Mouse (Mus musculus) lung, embryonic 15.5 days (tissue): Measurements from ENCODE around the gene Rtn2. TPM values are rescaled to one million over a fixed set of nuclear protein-coding genes. Genes with fewer than 3 reads are reported as not detected.
A peak's percentile ranks its signal among the peaks of the same experiment; 100 is the strongest.

Experiments
- ATAC-seq: fragments of 200-750 bp; cut with Nextera tagmentation; 2 replicates; pipeline ENCODE4 v1.8.0; 2017; ENCODE audit warnings: moderate number of reproducible peaks, borderline replicate concordance; ENCODE audit not compliant: low FRiP score, low TSS enrichment; ENCODE audit errors: extremely low read depth
- H3K27ac ChIP-seq: fragments of 300-500 bp; sonication (generic); 2 replicates; pipeline ENCODE4 v1.5.1; 2015; ENCODE audit warnings: moderate library complexity, mild to moderate bottlenecking, inconsistent platforms
- H3K27me3 ChIP-seq: fragments of 300-500 bp; sonication (generic); 2 replicates; pipeline ENCODE4 v1.6.1; 2015; ENCODE audit warnings: inconsistent platforms
- H3K36me3 ChIP-seq: fragments of 300-500 bp; sonication (generic); 2 replicates; pipeline ENCODE4 v1.6.1; 2015; ENCODE audit warnings: inconsistent platforms
- H3K4me1 ChIP-seq: fragments of 300-500 bp; sonication (generic); 2 replicates; pipeline ENCODE4 v1.6.1; 2015; ENCODE audit warnings: inconsistent platforms
- H3K4me2 ChIP-seq: fragments of 300-500 bp; sonication (generic); 2 replicates; pipeline ENCODE4 v1.6.1; 2015; ENCODE audit warnings: inconsistent platforms, mild to moderate bottlenecking, moderate library complexity
- H3K4me3 ChIP-seq: fragments of 300-500 bp; sonication (generic); 2 replicates; pipeline ENCODE4 v1.5.1; 2015; ENCODE audit warnings: mild to moderate bottlenecking, inconsistent platforms
- H3K9ac ChIP-seq: fragments of 300-500 bp; sonication (generic); 2 replicates; pipeline ENCODE4 v1.6.1; 2015; ENCODE audit warnings: inconsistent platforms
- H3K9me3 ChIP-seq: fragments of 300-500 bp; sonication (generic); 2 replicates; pipeline ENCODE4 v1.6.1; 2016; ENCODE audit warnings: inconsistent platforms
- WGBS: fragments of 180-500 bp; shearing (Covaris S2); methylation state at CpG from one replicate; pipeline ENCODE4 v1.1.7; 2015; 5-methylcytosine and 5-hydroxymethylcytosine counted together
- polyA plus RNA-seq: library from polyadenylated mRNA; unstranded; fragments of >200 nt; fragmentation: Nextera tagmentation; extraction: Ambion mirVana; gene quantifications from 2 replicates; pipeline ENCODE4 v1.2.1, GENCODE M21; 2015

The Rtn2 gene
- polyA plus RNA-seq, 1 experiment from 2014 or later: 11.4 TPM

GRCm38 (mm10) chr7:19284763-19285162 lies 2.3 kb downstream of the Rtn2 start:
- H3K9me3 ChIP-seq: no peaks in the 10 kb centered on the region
- 21% methylated on average over 4 of the region's 4 CpGs for WGBS
- ATAC-seq: no peak
- H3K4me3 ChIP-seq: no peak overlapping the region
- H3K9ac ChIP-seq: no peak overlapping the region
- peaks cover 14% of the 10 kb centered on the region for H3K4me1 ChIP-seq
- H3K27ac ChIP-seq: no peak overlapping the region
- H3K27me3 ChIP-seq: peaks cover 48% of the 10 kb centered on the region
- no peak overlapping the region for H3K4me2 ChIP-seq
- no peaks in the 10 kb centered on the region for H3K36me3 ChIP-seq

DNA sequence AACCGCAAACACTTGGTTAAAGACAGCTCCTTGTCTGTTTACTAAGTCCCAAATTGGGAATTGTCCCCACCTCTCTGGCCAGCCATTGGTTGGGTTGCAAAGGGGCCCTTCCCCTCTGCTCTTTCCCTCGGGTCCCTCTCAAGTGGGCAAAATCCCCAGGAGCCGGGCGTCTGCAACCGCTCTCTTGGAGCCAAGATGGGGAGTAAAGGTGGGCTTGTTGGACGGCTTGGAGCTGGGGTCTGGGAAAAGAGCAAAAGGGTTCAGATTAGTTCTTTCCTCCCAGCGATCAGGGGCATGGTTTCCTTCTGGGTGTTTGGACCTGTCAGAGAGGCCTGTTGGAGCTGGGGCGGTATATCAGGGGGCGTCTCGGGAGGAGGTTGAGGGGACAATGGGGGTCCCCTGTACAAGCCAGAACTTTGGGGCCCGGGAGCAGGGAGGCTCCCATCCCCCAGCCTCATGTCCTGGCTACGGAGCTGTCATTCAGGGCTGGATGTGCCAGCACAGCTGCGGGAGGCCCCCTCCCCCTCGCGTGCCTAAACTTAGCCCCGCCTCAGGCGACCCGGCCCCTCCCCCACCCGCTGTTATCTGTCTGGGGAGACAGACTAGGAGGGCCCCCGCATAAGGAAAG lies 8.7 kb downstream of the Rtn2 start:
- Histone ChIP-seq H3K4me2 (peak overlapping the region; percentile 57), H3K27me3 (no peaks in the 10 kb centered on the region), H3K36me3 (no peaks in the 10 kb centered on the region), H3K4me3 (peak overlapping the region; percentile 41), H3K9me3 (no peaks in the 10 kb centered on the region), H3K27ac (0 out of 2 replicates have a peak overlapping the region, but pooled peaks have one; percentile 5), H3K4me1 (peaks cover 19% of the 10 kb centered on the region), H3K9ac (0 out of 2 replicates have a peak overlapping the region, but pooled peaks have one; percentile 8)
- under 1% methylated on average over 20 of the region's 20 CpGs for WGBS
- peak; percentile 52 for ATAC-seq

- Histone ChIP-seq H3K27ac (no peak overlapping the region), H3K4me1 (peaks cover 15% of the 10 kb centered on the region), H3K27me3 (no peaks in the 10 kb centered on the region), H3K4me2 (peak overlapping the region; percentile 80), H3K9ac (peak overlapping the region; percentile 47), H3K4me3 (peak overlapping the region; percentile 44), H3K36me3 (no peaks in the 10 kb centered on the region), H3K9me3 (no peaks in the 10 kb centered on the region)
- WGBS: 13% methylated on average over 20 of the region's 22 CpGs
- peak; percentile 81 for ATAC-seq
These were observed 13.2 kb downstream of the Rtn2 start for GRCm38 (mm10) chr7:19295503-19296185.

DNA sequence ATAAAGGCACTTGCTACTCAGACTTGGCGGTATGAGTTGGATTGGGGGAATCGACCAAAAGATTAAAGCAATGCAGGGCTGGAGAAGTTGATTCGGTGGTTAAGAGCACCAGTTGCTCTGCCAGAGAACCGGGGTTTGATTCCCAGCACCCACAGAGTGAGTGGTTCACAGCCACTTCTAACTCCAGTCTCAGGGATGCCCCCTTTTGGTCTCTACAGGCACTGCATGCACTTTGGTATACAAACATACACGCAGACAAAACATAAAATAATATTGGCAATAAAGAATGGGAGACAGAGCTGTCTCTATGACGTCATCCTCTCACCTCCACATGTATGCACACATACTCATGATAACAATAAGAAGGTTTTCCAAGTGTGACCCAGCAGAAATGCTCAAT lies 14.6 kb downstream of the Rtn2 start:
- Histone ChIP-seq H3K27ac (no peak overlapping the region), H3K9me3 (no peaks in the 10 kb centered on the region), H3K36me3 (no peaks in the 10 kb centered on the region), H3K4me3 (no peak overlapping the region), H3K27me3 (peaks cover 7% of the 10 kb centered on the region), H3K9ac (no peak overlapping the region), H3K4me1 (peaks cover 14% of the 10 kb centered on the region), H3K4me2 (no peak overlapping the region)
- whole genome bisulfite sequencing: 84% methylated on average over 6 of the region's 6 CpGs
- no peak for ATAC-seq

DNA sequence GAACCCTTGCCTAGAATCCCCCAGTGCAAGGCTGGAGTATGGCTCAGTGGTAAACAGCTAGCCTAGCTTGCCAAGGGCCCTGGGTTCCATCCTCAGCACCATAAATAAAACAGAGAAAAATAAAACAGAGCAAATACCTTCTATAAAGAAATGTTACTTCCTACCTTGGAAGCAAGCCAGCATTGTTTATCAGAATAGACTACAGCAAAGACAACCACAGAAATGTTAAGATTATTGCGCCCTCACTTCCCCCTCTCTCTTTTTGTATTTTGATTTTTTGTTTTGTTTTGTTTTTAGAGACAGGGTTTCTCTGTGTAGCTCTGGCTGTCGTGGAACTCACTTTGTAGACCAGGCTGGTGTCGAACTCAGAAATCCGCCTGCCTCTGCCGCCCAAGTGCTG lies 15.4 kb downstream of the Rtn2 start:
- WGBS: 83% methylated on average over 5 of the region's 5 CpGs
- Histone ChIP-seq H3K4me2 (no peak overlapping the region), H3K4me3 (no peak overlapping the region), H3K27me3 (peaks cover 14% of the 10 kb centered on the region), H3K4me1 (peaks cover 16% of the 10 kb centered on the region), H3K27ac (no peak overlapping the region), H3K9me3 (no peaks in the 10 kb centered on the region), H3K9ac (no peak overlapping the region), H3K36me3 (no peaks in the 10 kb centered on the region)
- no peak for ATAC-seq

- Histone ChIP-seq H3K36me3 (no peaks in the 10 kb centered on the region), H3K4me3 (no peak overlapping the region), H3K4me2 (no peak overlapping the region), H3K27me3 (peaks cover 28% of the 10 kb centered on the region), H3K9ac (no peak overlapping the region), H3K27ac (no peak overlapping the region), H3K9me3 (no peaks in the 10 kb centered on the region), H3K4me1 (peaks cover 24% of the 10 kb centered on the region)
- WGBS: 12% methylated on average over 3 of the region's 3 CpGs
- ATAC-seq: no peak
These were observed 16.8 kb downstream of the Rtn2 start for GRCm38 (mm10) chr7:19299194-19299593.

GRCm38 (mm10) chr7:19300501-19301421 lies 18.3 kb downstream of the Rtn2 start:
- Histone ChIP-seq H3K36me3 (no peaks in the 10 kb centered on the region), H3K27ac (no peak overlapping the region), H3K27me3 (peaks cover 44% of the 10 kb centered on the region), H3K4me1 (peaks cover 28% of the 10 kb centered on the region), H3K9me3 (no peaks in the 10 kb centered on the region), H3K4me3 (peak overlapping the region; percentile 49), H3K9ac (peak overlapping the region; percentile 16; the same call in 1 of the 2 replicates), H3K4me2 (peak overlapping the region; percentile 54)
- peak; percentile 82 for ATAC-seq
- under 1% methylated on average over 29 of the region's 29 CpGs for WGBS

- no peak for ATAC-seq
- Histone ChIP-seq H3K27me3 (peaks cover 53% of the 10 kb centered on the region), H3K36me3 (no peaks in the 10 kb centered on the region), H3K9ac (peak overlapping the region; percentile 23), H3K9me3 (no peaks in the 10 kb centered on the region), H3K4me3 (peak overlapping the region; percentile 22), H3K4me2 (peak overlapping the region; percentile 54), H3K27ac (no peak overlapping the region), H3K4me1 (peaks cover 28% of the 10 kb centered on the region)
- 6% methylated on average over 16 of the region's 16 CpGs for WGBS
These were observed 19.2 kb downstream of the Rtn2 start for GRCm38 (mm10) chr7:19301461-19302263.

GRCm38 (mm10) chr7:19302264-19303045 lies 20.0 kb downstream of the Rtn2 start:
- Histone ChIP-seq H3K4me3 (peak overlapping the region; percentile 22; the same call in 1 of the 2 replicates), H3K27ac (no peak overlapping the region), H3K27me3 (peaks cover 61% of the 10 kb centered on the region), H3K9me3 (no peaks in the 10 kb centered on the region), H3K9ac (no peak overlapping the region), H3K4me1 (peaks cover 28% of the 10 kb centered on the region), H3K36me3 (no peaks in the 10 kb centered on the region), H3K4me2 (peak overlapping the region; percentile 54; the same call in 1 of the 2 replicates)
- ATAC-seq: no peak
- WGBS: 46% methylated on average over 13 of the region's 13 CpGs

DNA sequence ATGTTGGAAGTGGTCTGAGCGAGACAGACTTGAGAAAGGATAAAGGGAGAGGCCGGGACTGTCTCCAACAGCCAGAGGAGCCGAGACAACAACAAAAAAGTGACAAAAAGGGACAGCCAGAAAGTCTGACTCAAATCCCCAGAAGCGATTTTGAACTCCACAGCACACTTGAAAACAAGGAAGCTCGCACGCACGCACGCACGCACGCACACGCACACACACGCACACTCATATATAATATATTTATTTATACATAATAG lies 20.6 kb downstream of the Rtn2 start:
- ATAC-seq: no peak
- Histone ChIP-seq H3K4me2 (no peak overlapping the region), H3K4me1 (peaks cover 31% of the 10 kb centered on the region), H3K9ac (no peak overlapping the region), H3K27ac (no peak overlapping the region), H3K4me3 (no peak overlapping the region), H3K27me3 (peaks cover 63% of the 10 kb centered on the region), H3K36me3 (no peaks in the 10 kb centered on the region), H3K9me3 (no peaks in the 10 kb centered on the region)
- WGBS: 74% methylated on average over 12 of the region's 12 CpGs

- no peaks in the 10 kb centered on the region for H3K9me3 ChIP-seq
- WGBS: under 1% methylated on average over 16 of the region's 16 CpGs
- H3K4me1 ChIP-seq: peaks cover 31% of the 10 kb centered on the region
- peaks cover 63% of the 10 kb centered on the region for H3K27me3 ChIP-seq
- H3K36me3 ChIP-seq: no peaks in the 10 kb centered on the region
- H3K4me3 ChIP-seq: peak overlapping the region; percentile 33
- H3K27ac ChIP-seq: no peak overlapping the region
- no peak overlapping the region for H3K9ac ChIP-seq
- peak overlapping the region; percentile 54 for H3K4me2 ChIP-seq
- no peak for ATAC-seq
These were observed 21.3 kb downstream of the Rtn2 start for GRCm38 (mm10) chr7:19303770-19304169.
